Mouse (Mus musculus) cerebral cortex, adult 2 months (tissue): ENCODE measurements around the gene Wdr48.

Experiments used
- WGBS: fragments of 180-500 bp; shearing (Covaris S2); methylation state at CpG from one replicate; pipeline ENCODE4 v1.1.7; 2018; 5-methylcytosine and 5-hydroxymethylcytosine counted together

Gene Wdr48

DNA sequence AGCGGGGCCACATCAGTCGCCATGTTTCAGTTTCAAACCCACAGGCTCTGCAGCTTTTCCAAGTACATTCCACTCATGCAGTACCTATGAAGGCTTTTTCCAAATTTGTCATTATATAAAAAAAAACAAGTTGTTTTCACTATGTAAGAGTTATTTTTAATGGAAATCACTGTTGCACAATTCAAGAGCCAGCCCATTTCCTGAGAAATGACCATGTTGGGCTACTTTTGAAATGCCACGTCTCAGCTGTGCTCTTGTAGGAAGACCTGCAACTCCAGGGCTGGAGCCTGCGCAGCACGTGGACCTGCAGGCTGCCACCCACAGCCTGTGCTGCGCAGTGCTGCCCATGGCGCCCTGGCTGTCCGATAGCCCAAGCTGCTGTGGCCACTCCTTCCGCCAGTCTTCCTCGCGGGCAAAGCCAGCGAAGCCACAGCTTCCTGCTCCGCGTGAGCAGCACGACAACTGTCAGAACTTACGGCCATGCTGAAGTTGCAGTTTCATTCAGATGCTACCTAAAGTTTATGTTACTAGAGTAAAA lies 30.5 kb downstream of the Wdr48 start:
- WGBS, result 75% methylated on average over 16 of the region's 16 CpGs

- 50% methylated on average over 8 of the region's 8 CpGs for WGBS
These were observed 31.1 kb downstream of the Wdr48 start for GRCm38 (mm10) chr9:119925729-119926128.

GRCm38 (mm10) chr9:119926497-119926896 lies 31.8 kb downstream of the Wdr48 start:
- 84% methylated on average over 5 of the region's 5 CpGs for WGBS

GRCm38 (mm10) chr9:119932358-119932757 lies 37.7 kb downstream of the Wdr48 start:
- 89% methylated on average over 12 of the region's 12 CpGs for WGBS

DNA sequence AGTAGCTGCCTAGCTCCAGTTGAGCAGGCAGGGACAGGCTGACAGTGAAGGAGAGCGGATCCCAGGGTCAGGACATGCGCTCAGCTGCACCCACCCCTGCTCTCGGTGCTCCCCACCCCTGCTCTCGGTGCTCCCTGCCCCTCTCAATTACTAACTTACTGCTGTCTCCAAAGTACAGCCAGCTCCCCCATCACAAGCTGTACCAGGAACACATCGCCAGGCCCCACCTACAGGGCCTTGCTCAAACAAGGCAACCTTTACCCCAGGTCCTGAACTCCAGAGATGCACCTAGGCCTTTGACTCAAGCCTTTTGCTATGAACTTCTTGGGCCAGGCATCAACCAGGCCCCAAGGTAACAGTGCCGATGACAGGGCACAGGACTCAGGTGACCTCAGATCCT lies 39.0 kb downstream of the Wdr48 start:
- WGBS, result 94% methylated on average over 6 of the region's 6 CpGs

GRCm38 (mm10) chr9:119937005-119937773 lies 42.5 kb downstream of the Wdr48 start, which contains the start of the genes Gorasp1 and Ttc21a:
TSS of gene Gorasp1 (minus strand) at chr9:119937565.
TSS of gene Ttc21a (plus strand) at chr9:119937606.
- under 1% methylated on average over 40 of the region's 40 CpGs for WGBS

DNA sequence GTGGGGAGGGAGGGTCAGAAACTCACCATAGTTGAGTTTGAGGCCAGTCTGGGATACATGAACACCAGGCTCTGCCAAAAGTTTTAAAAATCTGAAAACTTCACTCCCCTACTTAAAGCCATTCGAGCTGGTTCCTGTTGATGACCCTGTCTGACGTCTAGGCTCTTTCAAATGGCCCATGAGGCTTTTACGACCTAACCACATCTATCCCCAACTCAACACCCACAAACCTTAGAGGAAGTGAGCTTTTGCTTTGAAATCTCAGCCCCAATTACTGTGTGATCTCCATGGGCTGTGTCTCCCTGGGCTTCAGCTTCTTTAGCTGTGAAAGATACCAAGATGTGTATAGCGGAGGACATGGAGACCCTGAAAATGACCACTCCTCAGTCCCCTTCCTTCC lies 43.8 kb downstream of the Wdr48 start:
- WGBS, result 80% methylated on average over 4 of the region's 4 CpGs

GRCm38 (mm10) chr9:119939646-119940045 lies 45.0 kb downstream of the Wdr48 start:
- WGBS, result 77% methylated on average over 10 of the region's 10 CpGs

- 68% methylated on average over 5 of the region's 5 CpGs for WGBS
These were observed 46.7 kb downstream of the Wdr48 start for GRCm38 (mm10) chr9:119941407-119941806.

- 81% methylated on average over 14 of the region's 14 CpGs for WGBS
These were observed 47.2 kb downstream of the Wdr48 start for GRCm38 (mm10) chr9:119941861-119942260.

- WGBS, result 78% methylated on average over 1 of the region's 1 CpGs
These were observed 48.6 kb downstream of the Wdr48 start for GRCm38 (mm10) chr9:119943326-119943725.

GRCm38 (mm10) chr9:119945173-119945900 lies 50.7 kb downstream of the Wdr48 start:
- 78% methylated on average over 12 of the region's 12 CpGs for whole genome bisulfite sequencing

- WGBS, result 71% methylated on average over 3 of the region's 3 CpGs
These were observed 54.1 kb downstream of the Wdr48 start for GRCm38 (mm10) chr9:119948804-119949203.

DNA sequence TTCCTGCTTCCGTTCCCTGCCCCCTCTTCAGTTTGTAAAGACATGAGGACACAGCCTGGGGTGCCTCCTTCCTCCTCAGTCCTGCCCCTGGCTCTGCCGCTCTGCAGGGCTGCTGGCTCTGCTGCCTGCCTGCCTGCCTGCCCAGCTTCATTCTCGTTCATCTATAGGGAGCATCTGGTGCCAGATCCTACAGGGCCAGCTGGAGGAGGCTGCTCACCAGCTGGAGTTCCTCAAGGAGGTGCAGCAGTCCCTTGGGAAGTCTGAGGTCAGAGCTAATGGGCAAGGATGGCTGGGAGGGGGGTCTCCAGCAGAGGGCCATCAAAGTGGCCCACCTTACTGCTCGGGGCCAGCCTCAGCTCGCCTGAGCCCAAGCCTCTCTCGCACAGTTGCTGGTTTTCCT lies 55.8 kb downstream of the Wdr48 start:
- WGBS, result 60% methylated on average over 6 of the region's 6 CpGs

- WGBS, result 91% methylated on average over 9 of the region's 9 CpGs
These were observed 56.7 kb downstream of the Wdr48 start for GRCm38 (mm10) chr9:119951388-119951787.

GRCm38 (mm10) chr9:119958835-119959234 lies 64.2 kb downstream of the Wdr48 start:
- WGBS, result 86% methylated on average over 9 of the region's 9 CpGs

- WGBS, result 59% methylated on average over 4 of the region's 4 CpGs
These were observed 67.5 kb downstream of the Wdr48 start for GRCm38 (mm10) chr9:119962216-119962615.

- 45% methylated on average over 21 of the region's 21 CpGs for WGBS
These were observed 68.4 kb downstream of the Wdr48 start for GRCm38 (mm10) chr9:119962987-119963667.

DNA sequence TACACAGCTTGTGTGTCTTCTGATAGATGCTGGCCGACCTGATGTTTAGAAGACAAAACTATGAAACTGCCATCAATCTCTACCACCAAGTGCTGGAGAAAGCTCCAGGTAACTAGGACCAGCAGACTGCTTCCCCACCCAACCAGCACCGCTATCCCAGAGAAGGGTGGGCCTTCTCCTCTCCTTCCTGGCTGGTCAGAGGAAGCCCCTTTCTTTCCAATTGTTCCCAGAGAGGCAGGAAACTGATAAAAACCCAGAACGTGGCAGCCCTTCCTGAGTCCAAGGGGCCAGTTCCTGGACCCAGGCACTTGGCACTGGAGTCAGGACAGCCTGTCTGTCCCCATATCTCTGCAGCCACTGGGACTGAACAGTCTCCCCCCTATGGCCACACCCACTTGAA lies 69.5 kb downstream of the Wdr48 start:
- 85% methylated on average over 3 of the region's 3 CpGs for WGBS

DNA sequence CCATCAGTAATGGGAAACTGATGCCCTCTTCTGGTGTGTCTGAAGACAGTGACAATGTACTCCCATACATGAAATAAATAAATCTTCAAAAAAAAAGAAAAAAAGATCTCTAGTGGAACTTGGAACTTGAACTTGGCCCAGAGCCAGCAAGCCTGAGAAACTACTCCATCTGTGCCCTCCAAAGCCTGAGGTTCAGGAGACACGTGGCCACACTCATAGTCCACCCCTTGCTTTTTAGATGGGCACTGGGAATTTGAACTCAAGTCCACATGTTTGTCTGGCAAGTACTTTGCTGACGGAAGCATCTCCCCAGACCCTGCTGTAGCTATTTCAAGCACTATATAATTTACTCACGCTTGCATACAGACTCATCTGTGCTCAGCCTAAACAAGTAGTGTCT lies 70.5 kb downstream of the Wdr48 start:
- 60% methylated on average over 3 of the region's 3 CpGs for WGBS

GRCm38 (mm10) chr9:119966221-119966910 lies 71.7 kb downstream of the Wdr48 start:
- 89% methylated on average over 26 of the region's 26 CpGs for WGBS

- WGBS, result 91% methylated on average over 7 of the region's 7 CpGs
These were observed 75.1 kb downstream of the Wdr48 start for GRCm38 (mm10) chr9:119969811-119970210.
